Mouse (Mus musculus): ENCODE results near the gene Ubap1. TPM values are rescaled to one million over a fixed set of nuclear protein-coding genes. Genes with fewer than 3 reads are reported as not detected.

The Ubap1 gene
- total RNA-seq (2021), result 10 to 100 TPM; 39.3 to 40.4 TPM
- long read RNA-seq, experiment 1, transcript Ubap1-201 (7 exons, 3,456 nt), result major isoform, 29 of 71 reads
- long read RNA-seq, experiment 1, partial matches to known transcripts, result 2 of 71 reads
- long read RNA-seq, experiment 1, other reads (novel, unspliced or antisense), result 39 of 71 reads
- long read RNA-seq, experiment 2, transcript Ubap1-201 (7 exons, 3,456 nt), result major isoform, 59 of 105 reads
- long read RNA-seq, experiment 2, partial matches to known transcripts, result 4 of 105 reads
- long read RNA-seq, experiment 2, other reads (novel, unspliced or antisense), result 41 of 105 reads

- no peak for TF ChIP-seq CTCF (conservative IDR thresholded peaks at IDR 0.05)
- Histone ChIP-seq H3K4me3 (peak within 1 kb of the TSS; percentile 72), H3K27ac (peak within 1 kb of the TSS; percentile 93)
- DNase-seq (ENCODE audit: low spot score in 2 of 2), result peak; percentile 93 to 94
These were observed at the start of gene Ubap1 for GRCm38 (mm10) chr4:41348584-41349198. Gene Ubap1, plus strand, starts transcription at chr4:41348996.

DNA sequence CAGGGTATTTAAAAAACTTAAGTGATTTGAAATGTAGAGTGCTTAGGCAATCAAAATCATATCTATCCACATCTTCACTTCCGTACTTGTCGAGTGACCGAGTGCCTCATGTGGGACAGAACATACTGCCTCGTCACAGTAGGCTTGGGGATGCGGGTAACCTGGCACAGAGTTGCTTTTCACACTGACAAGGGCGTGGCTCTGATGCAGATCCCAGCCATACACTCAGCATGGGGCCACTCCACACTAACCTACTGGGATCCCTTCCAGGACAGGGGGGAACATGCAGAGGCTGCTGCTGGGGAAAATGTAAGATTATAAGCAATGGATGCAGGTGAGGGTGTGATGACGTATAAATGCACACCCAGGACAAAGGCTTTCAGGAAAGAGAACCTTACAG lies 45.1 kb upstream of the Ubap1 start:
- Histone ChIP-seq H3K4me3 (no peak overlapping the region), H3K27ac (no peak overlapping the region)
- no peak for DNase-seq (ENCODE audit: low spot score in 2 of 2)
- TF ChIP-seq CTCF (conservative IDR thresholded peaks at IDR 0.05), result no peak

DNA sequence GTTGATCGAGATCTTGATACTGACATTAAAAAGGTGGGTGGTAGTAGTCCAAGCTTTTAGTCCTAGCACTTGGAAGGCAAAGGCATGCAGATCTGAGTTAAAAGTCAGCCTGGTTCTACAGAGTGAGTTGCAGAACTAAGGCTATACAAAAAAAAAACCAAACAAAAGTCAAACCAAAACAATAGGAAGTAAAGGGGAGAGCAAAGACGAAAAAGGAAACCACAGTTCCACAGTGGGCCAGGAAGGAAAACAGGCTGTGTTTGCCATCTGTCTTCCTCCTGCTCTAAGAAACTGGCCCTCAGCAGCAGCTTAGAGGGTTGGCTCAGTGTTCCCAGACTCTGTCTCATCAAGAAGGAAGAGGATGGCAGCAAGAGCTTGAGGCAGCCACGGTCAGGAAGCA lies 44.5 kb upstream of the Ubap1 start:
- TF ChIP-seq CTCF (conservative IDR thresholded peaks at IDR 0.05), result no peak
- H3K4me3 ChIP-seq, result no peak overlapping the region
- H3K27ac ChIP-seq, result peak overlapping the region; percentile 28
- peak; percentile 21 to 66 for DNase-seq (ENCODE audit: low spot score in 2 of 2)

GRCm38 (mm10) chr4:41307406-41307805 lies 41.4 kb upstream of the Ubap1 start:
- no peak overlapping the region for H3K4me3 ChIP-seq
- no peak for TF ChIP-seq CTCF (conservative IDR thresholded peaks at IDR 0.05)
- no peak for DNase-seq (ENCODE audit: low spot score in 2 of 2)
- H3K27ac ChIP-seq, result no peak overlapping the region

DNA sequence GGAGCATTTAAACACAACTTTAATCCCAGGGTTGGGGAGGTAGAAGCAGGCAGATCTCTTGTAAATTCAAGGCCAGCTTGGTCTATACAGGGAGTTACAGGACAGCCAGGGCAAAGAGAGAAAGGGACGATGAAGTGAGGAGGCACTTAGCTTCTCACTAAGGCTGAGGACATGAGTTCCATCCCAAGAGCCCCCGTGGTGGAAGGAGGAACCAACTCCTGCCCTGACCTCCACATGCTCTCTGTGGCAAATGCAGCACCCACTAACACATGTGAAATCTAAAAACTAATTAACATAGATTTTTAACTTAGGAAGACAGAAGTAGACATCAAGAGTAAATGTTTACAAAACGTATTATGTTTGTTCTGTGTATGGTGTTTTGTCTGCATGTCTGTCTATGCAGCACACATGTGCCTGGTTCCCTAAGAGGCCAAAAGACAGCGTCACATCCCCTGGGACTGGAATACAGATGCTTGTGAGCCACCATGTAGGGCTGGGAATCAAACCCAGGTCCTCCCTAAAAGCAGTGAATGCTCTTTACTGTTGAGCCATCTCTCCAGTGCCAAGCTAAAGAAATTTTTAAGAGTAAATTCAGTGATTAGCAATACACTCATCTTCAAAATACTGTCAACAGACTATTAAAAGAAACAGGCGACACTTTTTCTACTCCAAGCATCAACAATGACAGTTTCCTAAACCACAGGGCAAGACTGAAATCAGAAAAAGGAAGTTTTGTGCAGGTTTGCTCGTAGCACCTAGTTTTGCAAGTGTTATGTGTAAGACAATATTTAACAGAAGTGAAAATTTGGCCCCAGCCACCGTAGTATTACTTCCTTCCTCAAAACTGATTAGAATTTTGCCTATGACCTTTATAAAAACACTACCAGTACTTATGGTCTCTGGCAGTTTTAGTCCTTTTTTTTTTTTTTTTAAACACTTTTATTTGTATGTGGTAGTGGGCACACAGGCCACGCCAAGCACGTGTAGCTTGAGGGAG lies 37.9 kb upstream of the Ubap1 start:
- H3K4me3 ChIP-seq, result no peak overlapping the region
- no peak overlapping the region for H3K27ac ChIP-seq
- TF ChIP-seq CTCF (conservative IDR thresholded peaks at IDR 0.05), result no peak
- DNase-seq (ENCODE audit: low spot score in 2 of 2), result no peak

DNA sequence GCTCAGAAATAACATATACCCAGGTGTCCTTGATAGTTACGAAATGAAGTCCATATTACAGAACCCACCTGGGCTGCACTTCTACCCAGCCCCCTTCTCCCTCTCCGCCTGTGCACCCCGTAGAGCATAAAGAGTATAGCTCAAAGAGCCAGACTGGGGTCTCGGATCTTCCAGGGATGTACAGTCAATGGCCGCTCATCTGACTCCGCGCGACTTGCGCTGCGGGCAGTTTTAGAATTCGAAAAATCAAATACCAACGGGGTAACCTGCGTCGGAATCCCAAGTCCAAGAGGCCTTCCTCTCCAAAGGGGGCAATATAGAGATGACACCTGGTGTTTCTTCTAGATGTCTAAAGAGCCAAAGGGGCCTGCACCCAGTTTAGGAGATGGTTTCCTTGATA lies 35.1 kb upstream of the Ubap1 start:
- DNase-seq (ENCODE audit: low spot score in 2 of 2), result no peak
- Histone ChIP-seq H3K27ac (peak overlapping the region; percentile 97), H3K4me3 (peak overlapping the region; percentile 83)
- TF ChIP-seq CTCF (conservative IDR thresholded peaks at IDR 0.05), result no peak

- peak within 1 kb of the TSS; percentile 83 for H3K4me3 ChIP-seq
- TF ChIP-seq CTCF (conservative IDR thresholded peaks at IDR 0.05), result no peak
- DNase-seq (ENCODE audit: low spot score in 2 of 2), result peak; percentile 95 to 97
- H3K27ac ChIP-seq, result peak within 1 kb of the TSS; percentile 97
These were observed 34.4 kb upstream of the Ubap1 start, which contains the start of gene Dcaf12 for GRCm38 (mm10) chr4:41314141-41315129. Gene Dcaf12, minus strand, starts transcription at chr4:41314889.

DNA sequence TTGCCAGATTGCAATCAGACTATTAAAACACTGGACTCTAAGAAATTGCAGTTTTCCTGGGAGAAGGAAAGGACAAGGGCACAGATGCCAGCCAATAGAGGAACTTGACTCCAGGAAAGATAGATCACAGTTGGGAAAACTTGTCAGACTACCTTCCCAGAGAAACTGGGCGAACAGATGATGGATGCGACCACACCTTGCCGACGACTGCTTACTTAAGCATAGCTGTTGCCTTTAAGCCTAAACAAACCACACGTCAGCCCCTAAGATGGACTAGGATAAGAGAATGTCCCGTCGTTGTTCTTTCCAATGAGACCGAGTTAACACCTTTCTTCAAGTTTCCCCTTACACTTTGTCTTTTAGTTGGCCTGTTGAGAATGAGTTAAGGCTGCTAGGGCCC lies 33.6 kb upstream of the Ubap1 start:
- DNase-seq (ENCODE audit: low spot score in 2 of 2), result no peak
- H3K27ac ChIP-seq, result peak overlapping the region; percentile 97
- TF ChIP-seq CTCF (conservative IDR thresholded peaks at IDR 0.05), result no peak
- peak overlapping the region; percentile 83 for H3K4me3 ChIP-seq

- peak; percentile 59 for TF ChIP-seq CTCF (conservative IDR thresholded peaks at IDR 0.05)
- H3K4me3 ChIP-seq, result no peak overlapping the region
- peak in 1 of 2 experiments; percentile 23 for DNase-seq (ENCODE audit: low spot score in 2 of 2)
- no peak overlapping the region for H3K27ac ChIP-seq
These were observed 30.5 kb upstream of the Ubap1 start for GRCm38 (mm10) chr4:41318267-41318666.

DNA sequence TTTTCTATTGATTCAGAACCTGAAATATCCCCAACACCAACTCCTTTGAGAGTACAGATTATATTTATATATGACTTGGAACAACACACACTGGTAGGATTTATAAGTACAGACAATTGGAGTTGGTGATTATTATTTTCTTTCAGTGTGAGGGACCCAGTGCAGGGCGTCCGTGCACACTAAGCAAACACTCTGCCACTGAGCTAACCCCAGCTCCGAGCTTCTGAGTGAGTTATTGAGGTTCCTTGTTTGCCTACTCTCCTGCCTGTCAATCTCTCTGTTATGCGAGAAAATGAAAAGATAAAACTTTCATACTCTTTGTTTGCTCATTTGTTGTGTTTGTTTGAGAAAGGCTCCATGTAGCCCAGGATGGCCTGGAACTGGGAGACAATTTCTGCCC lies 27.8 kb upstream of the Ubap1 start:
- H3K27ac ChIP-seq, result no peak overlapping the region
- no peak for DNase-seq (ENCODE audit: low spot score in 2 of 2)
- H3K4me3 ChIP-seq, result no peak overlapping the region
- TF ChIP-seq CTCF (conservative IDR thresholded peaks at IDR 0.05), result no peak

DNA sequence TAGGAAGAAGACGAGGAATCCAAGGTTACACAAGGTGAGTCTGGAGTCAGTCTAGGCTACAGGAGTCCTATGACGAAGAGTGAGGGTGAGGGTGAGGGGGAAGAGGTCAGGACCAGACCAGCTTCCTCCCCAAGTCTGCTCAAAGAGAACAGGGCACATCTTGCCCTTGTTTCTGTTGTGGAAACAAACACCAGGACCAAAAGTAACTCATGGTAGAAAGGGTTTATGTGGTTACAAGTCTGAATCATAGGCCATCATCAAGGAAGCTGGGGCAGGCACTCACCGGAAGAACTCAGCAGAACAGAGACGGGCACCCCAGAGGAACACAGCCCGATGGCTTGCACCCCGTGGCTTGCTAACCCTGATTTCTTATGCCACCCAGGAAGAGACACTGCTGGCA lies 21.9 kb upstream of the Ubap1 start:
- DNase-seq (ENCODE audit: low spot score in 2 of 2), result no peak
- no peak for TF ChIP-seq CTCF (conservative IDR thresholded peaks at IDR 0.05)
- no peak overlapping the region for H3K4me3 ChIP-seq
- H3K27ac ChIP-seq, result no peak overlapping the region

DNA sequence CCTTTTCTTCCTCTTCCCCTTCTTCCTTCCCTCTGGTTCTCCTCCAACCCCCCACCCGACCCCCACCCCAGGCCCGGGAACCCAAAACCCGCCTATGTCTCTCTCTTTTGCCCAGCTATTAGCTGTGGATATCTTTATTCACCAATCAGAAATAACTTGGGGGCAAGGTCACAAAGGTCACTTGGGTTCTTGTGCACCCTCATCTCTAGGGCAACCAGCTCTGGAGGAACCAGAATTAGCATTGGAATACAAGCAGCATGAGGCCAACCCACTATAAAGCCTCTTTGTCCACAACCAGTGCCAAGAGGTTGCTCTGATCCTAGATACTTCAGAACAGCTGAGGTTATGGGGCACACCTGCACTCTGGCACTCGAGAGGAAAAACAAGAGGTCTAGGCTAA lies 19.3 kb upstream of the Ubap1 start:
- DNase-seq (ENCODE audit: low spot score in 2 of 2), result no peak
- Histone ChIP-seq H3K4me3 (no peak overlapping the region), H3K27ac (no peak overlapping the region)
- no peak for TF ChIP-seq CTCF (conservative IDR thresholded peaks at IDR 0.05)
